Mouse (Mus musculus) embryonic facial prominence, embryonic 11.5 days (tissue): ENCODE results near the gene Crtac1. TPM values are rescaled to one million over a fixed set of nuclear protein-coding genes. Genes with fewer than 3 reads are reported as not detected.

ENCODE experiments used
- ATAC-seq: fragments of 200-750 bp; cut with Nextera tagmentation; replicated peaks from 2 replicates; pipeline ENCODE4 v1.8.0; 2017; ENCODE audit warnings: low read depth; ENCODE audit not compliant: insufficient number of reproducible peaks, low FRiP score, low TSS enrichment
- DNase-seq: peaks from one replicate; pipeline ENCODE4 v3.0.0-alpha.2; 2015; ENCODE audit warnings: low spot score
- H3K27ac ChIP-seq: fragments of 300-500 bp; sonication (generic); replicated peaks from 2 replicates; pipeline ENCODE4 v1.5.1; 2014; ENCODE audit warnings: mild to moderate bottlenecking, low read depth, low read length, control low read depth
- H3K27me3 ChIP-seq: fragments of 300-500 bp; sonication (generic); 2 replicates; pipeline ENCODE4 v1.6.1; 2014; ENCODE audit warnings: mild to moderate bottlenecking, low read length, moderate library complexity, mixed read lengths; ENCODE audit not compliant: control insufficient read depth, insufficient read depth
- H3K36me3 ChIP-seq: fragments of 300-500 bp; sonication (generic); replicated peaks from 2 replicates; pipeline ENCODE4 v1.6.1; 2014; ENCODE audit warnings: low read depth, mild to moderate bottlenecking, low read length, moderate library complexity, mixed read lengths; ENCODE audit not compliant: control insufficient read depth, insufficient read depth
- H3K4me1 ChIP-seq: fragments of 300-500 bp; sonication (generic); 2 replicates; pipeline ENCODE4 v1.6.1; 2014; ENCODE audit warnings: low read length, mixed read lengths; ENCODE audit not compliant: control insufficient read depth, insufficient read depth
- H3K4me2 ChIP-seq: fragments of 300-500 bp; sonication (generic); 2 replicates; pipeline ENCODE4 v1.6.1; 2014; ENCODE audit warnings: low read depth, mild to moderate bottlenecking, control low read depth, low read length, moderate library complexity
- H3K4me3 ChIP-seq: fragments of 300-500 bp; sonication (generic); 2 replicates; pipeline ENCODE4 v1.5.1; 2014; ENCODE audit warnings: low read depth, low read length, control low read depth
- H3K9ac ChIP-seq: fragments of 300-500 bp; sonication (generic); replicated peaks from 2 replicates; pipeline ENCODE4 v1.6.1; 2014; ENCODE audit warnings: mild to moderate bottlenecking, control low read depth, low read length
- H3K9me3 ChIP-seq: fragments of 300-500 bp; sonication (generic); replicated peaks from 2 replicates; pipeline ENCODE4 v1.6.1; 2016; ENCODE audit warnings: mild to moderate bottlenecking, low read length, inconsistent platforms, mixed read lengths; ENCODE audit not compliant: control insufficient read depth
- WGBS: fragments of 180-500 bp; shearing (Covaris S2); extraction: QIAGEN DNeasy Blood & Tissue Kit; methylation state at CpG from one replicate; pipeline ENCODE4 v1.1.7; 2014; 5-methylcytosine and 5-hydroxymethylcytosine counted together
- polyA plus RNA-seq: library from polyadenylated mRNA; unstranded; fragments of >200 nt; fragmentation: Nextera tagmentation; extraction: Ambion mirVana; gene quantifications from 2 replicates; pipeline ENCODE4 v1.2.1, GENCODE M21; 2014

The Crtac1 gene
- polyA plus RNA-seq, 1 experiment from 2014 or later = 5.8 TPM

- Histone ChIP-seq H3K4me3 (no peak overlapping the region), H3K9me3 (no peaks in the 10 kb centered on the region), H3K9ac (no peak overlapping the region), H3K4me1 (peaks cover 3% of the 10 kb centered on the region), H3K36me3 (no peaks in the 10 kb centered on the region), H3K27ac (no peak overlapping the region), H3K27me3 (no peaks in the 10 kb centered on the region), H3K4me2 (no peak overlapping the region)
- no peak for ATAC-seq
- 86% methylated on average over 12 of the region's 12 CpGs for WGBS
- no peak for DNase-seq
These were observed 122.7 kb downstream of the Crtac1 start for GRCm38 (mm10) chr19:42308931-42309330.

GRCm38 (mm10) chr19:42307019-42307418 lies 124.6 kb downstream of the Crtac1 start:
- DNase-seq = no peak
- Histone ChIP-seq H3K27me3 (no peaks in the 10 kb centered on the region), H3K9me3 (no peaks in the 10 kb centered on the region), H3K27ac (no peak overlapping the region), H3K4me2 (no peak overlapping the region), H3K4me1 (peaks cover 3% of the 10 kb centered on the region), H3K9ac (no peak overlapping the region), H3K36me3 (no peaks in the 10 kb centered on the region), H3K4me3 (no peak overlapping the region)
- ATAC-seq = no peak
- WGBS = 15% methylated on average over 8 of the region's 8 CpGs

- no peaks in the 10 kb centered on the region for H3K27me3 ChIP-seq
- H3K9ac ChIP-seq = no peak overlapping the region
- H3K9me3 ChIP-seq = no peaks in the 10 kb centered on the region
- H3K27ac ChIP-seq = no peak overlapping the region
- no peak for ATAC-seq
- no peak for DNase-seq
- H3K4me2 ChIP-seq = no peak overlapping the region
- peaks cover 3% of the 10 kb centered on the region for H3K4me1 ChIP-seq
- H3K4me3 ChIP-seq = no peak overlapping the region
- 51% methylated on average over 7 of the region's 7 CpGs for WGBS
- H3K36me3 ChIP-seq = no peaks in the 10 kb centered on the region
These were observed 125.4 kb downstream of the Crtac1 start for GRCm38 (mm10) chr19:42306202-42306601.

GRCm38 (mm10) chr19:42305746-42306145 lies 125.8 kb downstream of the Crtac1 start:
- no peaks in the 10 kb centered on the region for H3K9me3 ChIP-seq
- H3K4me3 ChIP-seq = no peak overlapping the region
- H3K4me1 ChIP-seq = peaks cover 3% of the 10 kb centered on the region
- H3K4me2 ChIP-seq = no peak overlapping the region
- no peak overlapping the region for H3K9ac ChIP-seq
- no peaks in the 10 kb centered on the region for H3K36me3 ChIP-seq
- no peaks in the 10 kb centered on the region for H3K27me3 ChIP-seq
- ATAC-seq (no peak), DNase-seq (no peak)
- WGBS = 68% methylated on average over 8 of the region's 8 CpGs
- no peak overlapping the region for H3K27ac ChIP-seq

- DNase-seq = no peak
- H3K27ac ChIP-seq = no peak overlapping the region
- peaks cover 3% of the 10 kb centered on the region for H3K4me1 ChIP-seq
- H3K4me3 ChIP-seq = no peak overlapping the region
- 88% methylated on average over 13 of the region's 13 CpGs for WGBS
- ATAC-seq = no peak
- no peaks in the 10 kb centered on the region for H3K36me3 ChIP-seq
- H3K4me2 ChIP-seq = no peak overlapping the region
- no peaks in the 10 kb centered on the region for H3K9me3 ChIP-seq
- no peak overlapping the region for H3K9ac ChIP-seq
- H3K27me3 ChIP-seq = no peaks in the 10 kb centered on the region
These were observed 127.1 kb downstream of the Crtac1 start for GRCm38 (mm10) chr19:42304506-42304905.

GRCm38 (mm10) chr19:42303210-42303813 lies 128.3 kb downstream of the Crtac1 start:
- no peaks in the 10 kb centered on the region for H3K36me3 ChIP-seq
- no peak for DNase-seq
- no peaks in the 10 kb centered on the region for H3K9me3 ChIP-seq
- no peaks in the 10 kb centered on the region for H3K27me3 ChIP-seq
- no peak overlapping the region for H3K4me2 ChIP-seq
- no peak overlapping the region for H3K4me3 ChIP-seq
- ATAC-seq = no peak
- peaks cover 3% of the 10 kb centered on the region for H3K4me1 ChIP-seq
- H3K9ac ChIP-seq = no peak overlapping the region
- no peak overlapping the region for H3K27ac ChIP-seq
- WGBS = 69% methylated on average over 12 of the region's 12 CpGs

- 75% methylated on average over 6 of the region's 6 CpGs for WGBS
These were observed 138.4 kb downstream of the Crtac1 start for GRCm38 (mm10) chr19:42293216-42293615.

GRCm38 (mm10) chr19:42292106-42292505 lies 139.5 kb downstream of the Crtac1 start:
- ATAC-seq (0 out of 2 replicates have a peak, but pooled peaks have one; percentile 49), DNase-seq (peak; percentile 50)
- Histone ChIP-seq H3K27me3 (no peaks in the 10 kb centered on the region), H3K4me3 (no peak overlapping the region), H3K9me3 (no peaks in the 10 kb centered on the region), H3K4me2 (no peak overlapping the region), H3K27ac (no peak overlapping the region), H3K4me1 (0 out of 2 replicates have a peak, but pooled peaks cover 4% of the 10 kb centered on the region), H3K9ac (no peak overlapping the region), H3K36me3 (no peaks in the 10 kb centered on the region)
- WGBS = 25% methylated on average over 8 of the region's 8 CpGs

More at GRCm38 (mm10) chr19:42293216-42293615, 138.4 kb downstream of the Crtac1 start:
- Histone ChIP-seq H3K27me3 (no peaks in the 10 kb centered on the region), H3K4me2 (no peak overlapping the region), H3K36me3 (no peaks in the 10 kb centered on the region), H3K4me3 (no peak overlapping the region), H3K4me1 (0 out of 2 replicates have a peak, but pooled peaks cover 4% of the 10 kb centered on the region), H3K9me3 (no peaks in the 10 kb centered on the region), H3K27ac (no peak overlapping the region), H3K9ac (no peak overlapping the region)
- no peak for DNase-seq
- ATAC-seq = no peak
